Mouse (Mus musculus) limb, embryonic 15.5 days (tissue): ENCODE results near the gene Cirbp. TPM values are rescaled to one million over a fixed set of nuclear protein-coding genes. Genes with fewer than 3 reads are reported as not detected.

Experiments used
- ATAC-seq: fragments of 200-750 bp; cut with Nextera tagmentation; 2 replicates; pipeline ENCODE4 v1.8.0; 2017; ENCODE audit warnings: low read depth, moderate TSS enrichment; ENCODE audit not compliant: insufficient number of reproducible peaks, low FRiP score, low TSS enrichment
- H3K27ac ChIP-seq: fragments of 300-500 bp; sonication (generic); 2 replicates; pipeline ENCODE4 v1.5.1; 2015; ENCODE audit warnings: moderate library complexity, mild to moderate bottlenecking, inconsistent platforms
- H3K27me3 ChIP-seq: fragments of 300-500 bp; sonication (generic); 2 replicates; pipeline ENCODE4 v1.6.1; 2015; ENCODE audit warnings: inconsistent platforms
- H3K36me3 ChIP-seq: fragments of 300-500 bp; sonication (generic); 2 replicates; pipeline ENCODE4 v1.6.1; 2015; ENCODE audit warnings: inconsistent platforms
- H3K4me1 ChIP-seq: fragments of 300-500 bp; sonication (generic); 2 replicates; pipeline ENCODE4 v1.6.1; 2015; ENCODE audit warnings: inconsistent platforms
- H3K4me2 ChIP-seq: fragments of 300-500 bp; sonication (generic); 2 replicates; pipeline ENCODE4 v1.6.1; 2015; ENCODE audit warnings: mild to moderate bottlenecking, inconsistent platforms
- H3K4me3 ChIP-seq: fragments of 300-500 bp; sonication (generic); 2 replicates; pipeline ENCODE4 v1.5.1; 2015; ENCODE audit warnings: mild to moderate bottlenecking, inconsistent platforms
- H3K9ac ChIP-seq: fragments of 300-500 bp; sonication (generic); 2 replicates; pipeline ENCODE4 v1.6.1; 2015; ENCODE audit warnings: inconsistent platforms
- H3K9me3 ChIP-seq: fragments of 300-500 bp; sonication (generic); 2 replicates; pipeline ENCODE4 v1.6.1; 2016; ENCODE audit warnings: inconsistent platforms
- WGBS: fragments of 180-500 bp; shearing (Covaris S2); methylation state at CpG from one replicate; pipeline ENCODE4 v1.1.7; 2015; 5-methylcytosine and 5-hydroxymethylcytosine counted together
- polyA plus RNA-seq: library from polyadenylated mRNA; unstranded; fragments of >200 nt; fragmentation: Nextera tagmentation; extraction: Ambion mirVana; gene quantifications from 2 replicates; pipeline ENCODE4 v1.2.1, GENCODE M21; 2015

Gene Cirbp
- polyA plus RNA-seq, 1 experiment from 2014 or later = 102 TPM

- Histone ChIP-seq H3K27me3 (peaks cover 9% of the 10 kb centered on the region; the same call in 1 of the 2 replicates), H3K9me3 (no peaks in the 10 kb centered on the region), H3K27ac (no peak overlapping the region), H3K36me3 (peaks cover 92% of the 10 kb centered on the region), H3K4me2 (peak overlapping the region; percentile 22; the same call in 1 of the 2 replicates), H3K4me3 (peak overlapping the region; percentile 19), H3K9ac (no peak overlapping the region), H3K4me1 (peaks cover 29% of the 10 kb centered on the region)
- WGBS = 25% methylated on average over 55 of the region's 55 CpGs
- ATAC-seq = no peak
Measured at GRCm38 (mm10) chr10:80131316-80131951, 34.4 kb upstream of the Cirbp start.

- H3K27me3 ChIP-seq = peaks cover 14% of the 10 kb centered on the region
- H3K9ac ChIP-seq = no peak overlapping the region
- H3K4me1 ChIP-seq = peaks cover 35% of the 10 kb centered on the region
- no peak overlapping the region for H3K27ac ChIP-seq
- H3K4me3 ChIP-seq = peak overlapping the region; percentile 19
- 44% methylated on average over 27 of the region's 27 CpGs for WGBS
- no peak for ATAC-seq
- H3K4me2 ChIP-seq = peak overlapping the region; percentile 22; the same call in 1 of the 2 replicates
- H3K9me3 ChIP-seq = no peaks in the 10 kb centered on the region
- peaks cover 87% of the 10 kb centered on the region for H3K36me3 ChIP-seq
Measured at GRCm38 (mm10) chr10:80131952-80132350, 33.8 kb upstream of the Cirbp start.

DNA sequence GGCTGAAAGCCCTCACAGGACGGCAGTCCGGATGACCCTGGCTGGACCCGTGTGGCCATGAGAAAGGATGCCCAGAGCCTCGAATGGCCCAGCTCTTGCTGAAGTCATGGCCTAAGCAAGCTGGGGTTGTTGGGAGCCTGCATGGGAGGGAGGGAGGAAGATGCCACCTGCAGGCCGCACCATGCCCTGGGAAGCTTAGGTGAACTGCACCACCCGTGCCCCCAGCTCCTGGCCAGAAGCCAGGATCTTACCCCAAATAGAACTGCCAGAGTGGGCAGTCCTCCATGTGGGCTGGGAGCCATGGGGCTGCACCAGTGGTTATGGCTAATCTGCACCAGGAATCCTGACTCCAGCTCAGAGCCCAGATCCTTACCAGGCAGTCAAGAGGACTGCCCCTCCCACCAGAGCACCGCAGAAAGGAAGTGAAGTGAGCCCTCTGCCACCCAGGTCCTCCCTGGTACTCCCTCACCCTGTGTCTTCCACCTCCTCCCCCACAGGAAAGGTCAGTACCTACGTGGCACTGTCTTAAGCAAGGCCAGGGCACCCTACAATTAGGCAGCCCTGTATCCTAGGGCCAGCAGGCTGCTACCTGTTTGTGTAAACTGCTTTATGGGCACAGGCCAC lies 32.4 kb upstream of the Cirbp start:
- peaks cover 48% of the 10 kb centered on the region for H3K4me1 ChIP-seq
- H3K4me2 ChIP-seq = no peak overlapping the region
- no peak overlapping the region for H3K27ac ChIP-seq
- ATAC-seq = no peak
- H3K27me3 ChIP-seq = peaks cover 20% of the 10 kb centered on the region
- no peaks in the 10 kb centered on the region for H3K9me3 ChIP-seq
- no peak overlapping the region for H3K9ac ChIP-seq
- 68% methylated on average over 8 of the region's 8 CpGs for WGBS
- H3K36me3 ChIP-seq = peaks cover 73% of the 10 kb centered on the region
- no peak overlapping the region for H3K4me3 ChIP-seq

GRCm38 (mm10) chr10:80134421-80134820 lies 31.4 kb upstream of the Cirbp start:
- Histone ChIP-seq H3K36me3 (peaks cover 62% of the 10 kb centered on the region), H3K9ac (no peak overlapping the region), H3K4me2 (no peak overlapping the region), H3K4me1 (peaks cover 57% of the 10 kb centered on the region), H3K9me3 (no peaks in the 10 kb centered on the region), H3K27me3 (peaks cover 20% of the 10 kb centered on the region), H3K4me3 (no peak overlapping the region), H3K27ac (no peak overlapping the region)
- 88% methylated on average over 9 of the region's 9 CpGs for WGBS
- no peak for ATAC-seq

DNA sequence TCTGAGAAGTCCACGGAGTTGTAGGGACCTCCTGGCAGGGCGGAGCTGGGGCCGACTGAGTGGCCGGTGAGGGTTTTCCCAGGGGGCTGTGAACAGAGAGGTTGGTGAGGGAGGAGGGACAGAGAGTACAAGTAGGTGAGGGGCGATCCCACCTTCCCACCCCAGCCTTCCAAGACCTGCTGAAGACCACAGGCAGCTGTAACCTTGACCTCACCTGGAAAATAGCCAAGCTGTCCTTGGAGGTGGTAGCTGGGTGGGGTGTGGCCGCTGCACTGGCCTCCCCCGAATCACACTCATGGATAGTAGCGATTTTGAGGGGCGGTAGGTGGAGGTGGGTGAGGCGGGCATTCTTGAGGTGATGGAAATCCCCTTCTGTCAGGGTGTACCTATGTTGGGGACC lies 30.6 kb upstream of the Cirbp start:
- Histone ChIP-seq H3K4me2 (no peak overlapping the region), H3K4me1 (peaks cover 60% of the 10 kb centered on the region), H3K9me3 (no peaks in the 10 kb centered on the region), H3K27me3 (peaks cover 20% of the 10 kb centered on the region), H3K9ac (no peak overlapping the region), H3K4me3 (no peak overlapping the region), H3K27ac (no peak overlapping the region), H3K36me3 (peaks cover 54% of the 10 kb centered on the region)
- WGBS = 84% methylated on average over 10 of the region's 10 CpGs
- ATAC-seq = no peak

DNA sequence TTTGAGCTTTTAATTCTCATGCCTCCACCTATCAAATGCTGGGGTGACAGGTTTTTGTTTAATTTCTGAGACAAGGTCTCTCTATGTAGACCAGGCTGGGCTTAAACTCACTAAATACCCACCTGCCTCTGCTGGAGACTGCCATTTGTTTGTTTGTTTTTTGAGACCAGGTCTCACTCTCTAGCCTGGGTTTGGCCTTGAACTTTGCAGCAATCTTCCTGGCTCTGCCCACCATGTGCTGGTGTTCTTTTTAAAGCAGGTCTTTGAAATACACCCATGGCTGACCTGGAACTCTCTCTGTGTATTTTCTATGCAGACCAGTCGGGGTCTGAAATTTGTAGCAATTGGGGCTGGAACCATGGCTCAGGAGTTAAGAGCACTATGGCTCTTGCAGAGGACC lies 30.1 kb upstream of the Cirbp start:
- H3K27ac ChIP-seq = no peak overlapping the region
- ATAC-seq = no peak
- peaks cover 61% of the 10 kb centered on the region for H3K4me1 ChIP-seq
- H3K27me3 ChIP-seq = peaks cover 20% of the 10 kb centered on the region
- no peak overlapping the region for H3K4me3 ChIP-seq
- H3K9me3 ChIP-seq = no peaks in the 10 kb centered on the region
- H3K4me2 ChIP-seq = no peak overlapping the region
- H3K36me3 ChIP-seq = peaks cover 50% of the 10 kb centered on the region
- 86% methylated on average over 1 of the region's 1 CpGs for WGBS
- no peak overlapping the region for H3K9ac ChIP-seq

DNA sequence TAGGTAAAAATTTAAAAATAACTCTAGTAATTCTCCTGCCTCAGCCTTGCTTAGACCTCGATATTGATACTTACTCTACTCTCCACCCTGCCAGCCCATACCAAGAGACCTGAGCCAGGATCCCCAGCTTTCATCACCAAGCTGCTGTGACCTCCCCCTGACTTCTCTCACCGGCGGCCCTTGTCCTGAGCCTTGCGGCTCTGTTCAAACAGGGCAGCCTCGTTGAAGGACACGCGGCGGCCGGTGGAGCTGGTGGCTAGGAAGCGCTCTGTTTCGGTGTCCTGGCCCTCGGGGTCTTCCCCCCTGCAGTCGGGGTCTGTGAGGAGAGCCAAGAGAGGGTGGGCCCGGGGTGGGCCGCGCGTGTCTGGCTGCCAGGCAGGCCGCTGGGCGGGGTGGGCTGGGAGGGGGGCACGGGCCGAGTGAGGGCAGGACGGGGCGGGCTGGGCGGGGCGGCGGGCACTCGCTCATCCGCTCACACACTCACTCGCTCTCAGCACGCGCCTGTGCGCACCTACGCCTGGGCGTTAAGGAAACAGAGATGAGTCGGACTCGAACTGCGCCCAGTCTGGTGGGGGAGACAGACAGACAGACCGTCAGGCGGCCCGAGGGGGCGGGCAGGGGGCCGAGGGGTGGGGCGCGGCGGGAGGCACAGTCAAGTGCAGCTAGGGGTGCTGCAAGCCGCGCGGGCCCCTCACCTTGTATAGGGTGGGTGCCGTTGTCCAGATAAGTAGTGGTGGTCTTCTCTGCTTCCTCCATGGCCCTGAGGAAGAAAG lies 29.4 kb upstream of the Cirbp start:
- WGBS = 21% methylated on average over 41 of the region's 49 CpGs
- H3K9ac ChIP-seq = no peak overlapping the region
- peaks cover 61% of the 10 kb centered on the region for H3K4me1 ChIP-seq
- H3K9me3 ChIP-seq = no peaks in the 10 kb centered on the region
- H3K4me3 ChIP-seq = peak overlapping the region; percentile 64
- H3K36me3 ChIP-seq = peaks cover 42% of the 10 kb centered on the region
- no peak for ATAC-seq
- H3K4me2 ChIP-seq = peak overlapping the region; percentile 98
- no peak overlapping the region for H3K27ac ChIP-seq
- peaks cover 20% of the 10 kb centered on the region for H3K27me3 ChIP-seq

GRCm38 (mm10) chr10:80136952-80137625 lies 28.7 kb upstream of the Cirbp start:
- Histone ChIP-seq H3K4me3 (peak overlapping the region; percentile 64), H3K9ac (no peak overlapping the region), H3K4me2 (peak overlapping the region; percentile 98), H3K27ac (peak overlapping the region; percentile 69), H3K27me3 (peaks cover 20% of the 10 kb centered on the region), H3K4me1 (peaks cover 59% of the 10 kb centered on the region), H3K36me3 (peaks cover 35% of the 10 kb centered on the region), H3K9me3 (no peaks in the 10 kb centered on the region)
- 6% methylated on average over 29 of the region's 29 CpGs for WGBS
- ATAC-seq = no peak

- Histone ChIP-seq H3K27me3 (peaks cover 20% of the 10 kb centered on the region), H3K9me3 (no peaks in the 10 kb centered on the region), H3K4me3 (peak overlapping the region; percentile 64), H3K36me3 (peaks cover 27% of the 10 kb centered on the region), H3K9ac (0 out of 2 replicates have a peak overlapping the region, but pooled peaks have one; percentile 70), H3K4me2 (peak overlapping the region; percentile 98), H3K4me1 (peaks cover 59% of the 10 kb centered on the region), H3K27ac (peak overlapping the region; percentile 77)
- ATAC-seq = no peak
- 3% methylated on average over 26 of the region's 33 CpGs for WGBS
Measured at GRCm38 (mm10) chr10:80137626-80138552, 27.9 kb upstream of the Cirbp start.

DNA sequence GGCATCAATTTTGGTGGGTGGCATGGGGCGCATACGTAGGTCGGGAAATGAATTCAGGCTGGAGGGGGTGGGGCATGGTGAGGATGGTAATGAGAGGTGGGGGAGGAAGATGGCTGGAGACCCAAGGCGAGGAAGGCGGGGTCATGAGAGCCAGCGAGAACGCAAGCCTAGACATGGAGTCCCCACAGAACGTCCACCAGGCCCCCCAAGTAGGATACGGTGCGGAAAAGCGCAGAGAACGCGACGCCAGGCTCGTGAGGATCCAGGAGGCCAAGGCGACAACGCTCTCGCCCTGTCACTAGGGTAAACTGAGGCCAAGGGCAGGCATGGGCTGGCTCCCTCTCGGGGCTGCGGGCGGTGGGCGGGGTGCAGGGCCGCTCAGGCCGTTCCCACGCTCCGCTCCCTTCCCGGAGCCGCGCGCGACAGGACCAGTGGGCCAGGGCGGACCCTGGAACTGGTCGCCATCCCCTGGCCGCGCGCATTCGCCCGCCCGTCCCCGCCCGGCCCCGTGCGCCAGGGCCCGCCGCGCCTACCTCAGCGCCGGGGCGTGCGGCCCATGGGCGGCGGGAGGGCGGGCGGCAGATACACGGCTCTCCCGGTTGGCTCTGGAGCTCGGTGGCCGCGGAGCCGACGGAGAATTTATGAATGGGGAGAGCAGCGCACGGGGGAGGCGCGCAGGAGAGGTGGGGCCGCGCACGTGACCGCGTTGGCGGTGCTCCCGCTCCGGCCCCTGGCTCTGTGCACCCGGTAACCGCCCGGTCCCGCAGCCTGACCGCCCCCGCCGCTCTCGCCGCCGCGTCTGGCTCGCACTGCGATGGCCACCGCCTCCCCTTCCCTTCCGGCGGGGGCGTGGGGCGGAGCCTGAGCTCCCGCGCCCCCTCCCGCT lies 27.0 kb upstream of the Cirbp start, which contains the start of gene Atp5d:
Gene Atp5d (plus strand): TSS at position 80 of the 886 bp plus-strand sequence.
- Histone ChIP-seq H3K4me1 (peaks cover 58% of the 10 kb centered on the region), H3K27me3 (peaks cover 20% of the 10 kb centered on the region)
- ATAC-seq = no peak

More for the DNA sequence above, 27.0 kb upstream of the Cirbp start, which contains the start of gene Atp5d:
- 1% methylated on average over 63 of the region's 94 CpGs for WGBS
- Histone ChIP-seq H3K9me3 (no peaks in the 10 kb centered on the region), H3K27ac (peak within 1 kb of the TSS; percentile 77), H3K36me3 (peaks cover 24% of the 10 kb centered on the region), H3K4me3 (peak within 1 kb of the TSS; percentile 64), H3K4me2 (peak within 1 kb of the TSS; percentile 98), H3K9ac (peak within 1 kb of the TSS; percentile 70)
